Mouse (Mus musculus) E14TG2a.4 (cell line): ENCODE measurements at regions not wholly inside any gene's neighbourhood (a gene's known extent, or its start where the extent isn't known, plus 50 kb on each side); places are given as distances from the start of the nearest gene placed in this dataset.

Experiments
- CTCF ChIP-seq: conservative IDR thresholded peaks from 2 replicates; pipeline ENCODE4 v1.5.1; 2014; ENCODE audit warnings: low read length
- POU5F1 ChIP-seq: IDR thresholded peaks from 2 replicates; pipeline ENCODE4 v1.6.1; 2014; ENCODE audit warnings: low read length, borderline replicate concordance

DNA sequence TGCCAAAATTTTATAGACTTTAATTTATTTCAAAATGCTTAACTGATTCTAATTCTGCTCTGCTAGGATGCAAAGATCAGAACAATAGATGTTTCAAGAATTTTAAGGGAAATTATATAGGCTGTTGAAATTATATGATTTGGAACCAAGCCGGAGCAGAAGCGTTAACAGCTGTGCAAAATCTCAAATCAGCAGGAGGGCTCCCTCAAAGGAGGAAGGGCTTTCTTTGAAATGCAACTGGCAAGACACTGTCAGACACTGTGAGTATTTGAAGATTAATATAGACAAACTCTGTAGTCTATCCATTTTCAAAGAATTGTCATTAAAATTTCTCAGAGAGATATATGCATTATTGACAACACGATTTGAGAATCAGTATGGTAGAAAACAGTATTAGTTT, 389.9 kb upstream of the Grin3a start:
- TF ChIP-seq CTCF, result no peak
- no peak for TF ChIP-seq POU5F1
